Mouse (Mus musculus) hindbrain, embryonic 14.5 days (tissue): ENCODE results near the gene Vmn1r61. TPM values are rescaled to one million over a fixed set of nuclear protein-coding genes. Genes with fewer than 3 reads are reported as not detected.

Experiments
- ATAC-seq: fragments of 200-750 bp; cut with Nextera tagmentation; 2 replicates; pipeline ENCODE4 v1.8.0; 2017; ENCODE audit warnings: moderate number of reproducible peaks, mild to moderate bottlenecking, moderate TSS enrichment, moderate library complexity; ENCODE audit not compliant: low FRiP score
- DNase-seq: peaks from one replicate; pipeline ENCODE4 v3.0.0-alpha.2; 2015; ENCODE audit warnings: low spot score
- H3K27ac ChIP-seq: fragments of 300-500 bp; sonication (generic); 2 replicates; pipeline ENCODE4 v1.5.1; 2014; ENCODE audit warnings: mild to moderate bottlenecking, moderate library complexity
- H3K27me3 ChIP-seq: fragments of 300-500 bp; sonication (generic); 2 replicates; pipeline ENCODE4 v1.6.1; 2014; ENCODE audit warnings: mild to moderate bottlenecking, low read length, mixed read lengths; ENCODE audit not compliant: control insufficient read depth, insufficient read depth
- H3K36me3 ChIP-seq: fragments of 300-500 bp; sonication (generic); replicated peaks from 2 replicates; pipeline ENCODE4 v1.6.1; 2014; ENCODE audit not compliant: control insufficient read depth, insufficient read depth
- H3K4me1 ChIP-seq: fragments of 300-500 bp; sonication (generic); replicated peaks from 2 replicates; pipeline ENCODE4 v1.6.1; 2014; ENCODE audit warnings: antibody characterized with exemption, low read length, mixed read lengths; ENCODE audit not compliant: control insufficient read depth, insufficient read depth
- H3K4me2 ChIP-seq: fragments of 300-500 bp; sonication (generic); replicated peaks from 2 replicates; pipeline ENCODE4 v1.6.1; 2014; ENCODE audit warnings: mild to moderate bottlenecking, moderate library complexity
- H3K4me3 ChIP-seq: fragments of 300-500 bp; sonication (generic); replicated peaks from 2 replicates; pipeline ENCODE4 v1.5.1; 2014; ENCODE audit warnings: mild to moderate bottlenecking, low read length
- H3K9ac ChIP-seq: fragments of 300-500 bp; sonication (generic); 2 replicates; pipeline ENCODE4 v1.6.1; 2014
- H3K9me3 ChIP-seq: fragments of 300-500 bp; sonication (generic); 2 replicates; pipeline ENCODE4 v1.6.1; 2016; ENCODE audit warnings: low read length; ENCODE audit not compliant: control insufficient read depth
- polyA plus RNA-seq: library from polyadenylated mRNA; unstranded; fragments of >200 nt; fragmentation: Nextera tagmentation; extraction: Ambion mirVana; gene quantifications from 2 replicates; pipeline ENCODE4 v1.2.1, GENCODE M21; 2014

The Vmn1r61 gene
- polyA plus RNA-seq = not detected in 2 replicates

DNA sequence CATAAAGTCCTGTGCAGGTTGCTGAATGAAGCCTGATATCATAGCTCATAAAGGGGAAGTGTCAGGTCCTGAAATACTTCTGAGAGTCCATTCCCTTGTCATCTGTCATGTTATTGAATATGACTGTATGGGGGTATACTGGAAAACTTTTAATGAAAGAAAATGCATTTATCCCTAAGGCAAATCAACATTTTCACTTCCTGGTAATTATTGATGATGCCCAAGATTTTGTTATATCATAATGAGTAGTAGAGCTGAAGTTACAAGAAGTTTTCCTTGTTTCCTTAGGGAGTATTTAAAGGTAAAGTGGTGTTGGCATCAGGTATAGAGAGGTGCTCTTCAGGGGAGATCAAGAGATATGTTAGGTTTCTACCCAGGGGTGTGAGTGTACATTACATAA is at the start of gene Vmn1r61:
Gene Vmn1r61 (minus strand): TSS at position 101 of the 400 bp plus-strand sequence.
- H3K9ac ChIP-seq = no peak within 1 kb of the TSS
- no peaks in the 10 kb centered on the region for H3K27me3 ChIP-seq
- DNase-seq (no peak), ATAC-seq (no peak)
- no peaks in the 10 kb centered on the region for H3K36me3 ChIP-seq
- H3K4me1 ChIP-seq = no peaks in the 10 kb centered on the region
- no peak within 1 kb of the TSS for H3K4me3 ChIP-seq
- no peak within 1 kb of the TSS for H3K4me2 ChIP-seq
- H3K9me3 ChIP-seq = peaks cover 23% of the 10 kb centered on the region; the same call in 1 of the 2 replicates
- no peak within 1 kb of the TSS for H3K27ac ChIP-seq

Other genes starting within 250 kb of the Vmn1r61 start
- not detected in 2 replicates for gene Vmn1r58, start 199.9 kb downstream of the Vmn1r61 start, polyA plus RNA-seq
- gene Vmn1r59, start 156.5 kb downstream of the Vmn1r61 start, polyA plus RNA-seq = not detected in 2 replicates
- not detected in 2 replicates for gene Vmn2r28, start 119.3 kb downstream of the Vmn1r61 start, polyA plus RNA-seq
- not detected in 2 replicates for gene Vmn1r60, start 66.0 kb downstream of the Vmn1r61 start, polyA plus RNA-seq
- not detected in 2 replicates for gene Vmn1r62, start 60.3 kb upstream of the Vmn1r61 start, polyA plus RNA-seq
- gene Vmn1r63, start 192.2 kb upstream of the Vmn1r61 start, polyA plus RNA-seq = not detected in 2 replicates